Mouse (Mus musculus) adrenal gland, postnatal 25 days (tissue): ENCODE data around the gene Kras. TPM values are rescaled to one million over a fixed set of nuclear protein-coding genes. Genes with fewer than 3 reads are reported as not detected.
A peak's percentile ranks its signal among the peaks of the same experiment; 100 is the strongest.

ENCODE experiments used
- DNase-seq: peaks from one replicate; pipeline ENCODE4 v3.0.0; 2021; ENCODE audit warnings: mixed read lengths
- long read RNA-seq: library from polyadenylated mRNA; stranded (forward); transcript quantifications from one replicate; pipeline ENCODE4 v2.0.0, GENCODE M21; 2021
- total RNA-seq: library from RNA; stranded (reverse); gene quantifications from 2 replicates; pipeline ENCODE4 v1.2.3, GENCODE M21; 2021

Gene Kras
- 33.8 and 53.7 TPM in 2 replicates for total RNA-seq
- long read RNA-seq, full-length matches to known transcripts, result 40 of 46 reads
- long read RNA-seq, partial matches to known transcripts, result 2 of 46 reads
- long read RNA-seq, other reads (novel, unspliced or antisense), result 4 of 46 reads

- DNase-seq, result peak; percentile 95
These were observed at the start of gene Kras for GRCm38 (mm10) chr6:145250185-145250791. Gene Kras (minus strand): TSS chr6:145250239.

GRCm38 (mm10) chr6:145297626-145298025 is 47.6 kb upstream of the Kras start:
- DNase-seq, result no peak

- DNase-seq, result no peak
These were observed 46.9 kb upstream of the Kras start for GRCm38 (mm10) chr6:145296979-145297378.

GRCm38 (mm10) chr6:145295171-145295570 is 45.1 kb upstream of the Kras start:
- no peak for DNase-seq

- no peak for DNase-seq
These were observed 43.1 kb upstream of the Kras start for GRCm38 (mm10) chr6:145293156-145293555.

GRCm38 (mm10) chr6:145291383-145292289 is 41.6 kb upstream of the Kras start:
- DNase-seq, result no peak

- DNase-seq, result no peak
These were observed 35.6 kb upstream of the Kras start for GRCm38 (mm10) chr6:145285656-145286055.

GRCm38 (mm10) chr6:145284286-145284685 is 34.2 kb upstream of the Kras start:
- DNase-seq, result no peak

GRCm38 (mm10) chr6:145277138-145277763 is 27.2 kb upstream of the Kras start:
- DNase-seq, result no peak

GRCm38 (mm10) chr6:145276265-145276780 is 26.3 kb upstream of the Kras start:
- peak; percentile 90 for DNase-seq

- DNase-seq, result no peak
These were observed 25.7 kb upstream of the Kras start for GRCm38 (mm10) chr6:145275586-145276219.

- no peak for DNase-seq
These were observed 24.1 kb upstream of the Kras start for GRCm38 (mm10) chr6:145273971-145274620.

GRCm38 (mm10) chr6:145272142-145272937 is 22.3 kb upstream of the Kras start:
- DNase-seq, result no peak

GRCm38 (mm10) chr6:145269313-145269845 is 19.3 kb upstream of the Kras start:
- no peak for DNase-seq

GRCm38 (mm10) chr6:145267692-145268091 is 17.7 kb upstream of the Kras start:
- no peak for DNase-seq

GRCm38 (mm10) chr6:145262314-145262713 is 12.3 kb upstream of the Kras start:
- DNase-seq, result no peak

GRCm38 (mm10) chr6:145256701-145257073 is 6.6 kb upstream of the Kras start:
- DNase-seq, result no peak

- no peak for DNase-seq
These were observed 6.1 kb upstream of the Kras start for GRCm38 (mm10) chr6:145255952-145256700.

- no peak for DNase-seq
These were observed 781 bp upstream of the Kras start for GRCm38 (mm10) chr6:145250820-145251219.
